Mouse (Mus musculus): ENCODE measurements around the gene Cybc1. TPM values are rescaled to one million over a fixed set of nuclear protein-coding genes. Genes with fewer than 3 reads are reported as not detected.
A peak's percentile ranks its signal among the peaks of the same experiment; 100 is the strongest.

Cybc1 gene
- polyA plus RNA-seq, 1 experiment, result 44.1 TPM

- no peak for TF ChIP-seq CTCF (IDR thresholded peaks at IDR 0.05; ENCODE audit: borderline replicate concordance, extremely low read depth, insufficient read depth, insufficient read length)
- TF ChIP-seq POLR2A (IDR thresholded peaks at IDR 0.05; ENCODE audit: borderline replicate concordance, extremely low read depth, insufficient read depth, insufficient read length, poor library complexity, severe bottlenecking), result no peak
- DNase-seq (ENCODE audit: low read depth), result no peak
Observed at GRCm38 (mm10) chr11:121203859-121204160, 25.3 kb downstream of the Cybc1 start.

GRCm38 (mm10) chr11:121201436-121202198, 27.5 kb downstream of the Cybc1 start:
- peak; percentile 47 for DNase-seq (ENCODE audit: low read depth)
- TF ChIP-seq CTCF (IDR thresholded peaks at IDR 0.05; ENCODE audit: borderline replicate concordance, extremely low read depth, insufficient read depth, insufficient read length) (peak; percentile 60; the same call in 1 of the 2 replicates), POLR2A (IDR thresholded peaks at IDR 0.05; ENCODE audit: borderline replicate concordance, extremely low read depth, insufficient read depth, insufficient read length, poor library complexity, severe bottlenecking) (no peak)

DNA sequence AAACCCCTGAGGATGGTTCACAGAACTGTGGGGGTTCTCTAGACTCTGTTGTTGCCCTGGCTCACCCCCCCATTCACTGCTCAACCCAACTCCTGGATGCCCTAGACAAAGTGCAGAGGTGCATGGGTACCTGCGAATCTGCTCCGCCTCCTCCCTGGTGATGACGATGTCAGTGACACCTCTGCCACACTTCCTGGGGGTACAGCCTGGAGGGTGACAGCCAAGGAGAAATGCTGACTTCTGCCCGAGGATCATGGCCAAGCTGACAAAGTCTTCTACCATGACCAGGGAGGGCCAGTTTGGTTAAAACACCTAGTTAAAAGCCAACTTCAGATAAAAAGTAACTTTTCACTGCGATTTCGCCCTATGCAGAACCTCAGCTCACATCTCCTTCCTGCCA, 28.3 kb downstream of the Cybc1 start:
- DNase-seq (ENCODE audit: low read depth), result no peak

DNA sequence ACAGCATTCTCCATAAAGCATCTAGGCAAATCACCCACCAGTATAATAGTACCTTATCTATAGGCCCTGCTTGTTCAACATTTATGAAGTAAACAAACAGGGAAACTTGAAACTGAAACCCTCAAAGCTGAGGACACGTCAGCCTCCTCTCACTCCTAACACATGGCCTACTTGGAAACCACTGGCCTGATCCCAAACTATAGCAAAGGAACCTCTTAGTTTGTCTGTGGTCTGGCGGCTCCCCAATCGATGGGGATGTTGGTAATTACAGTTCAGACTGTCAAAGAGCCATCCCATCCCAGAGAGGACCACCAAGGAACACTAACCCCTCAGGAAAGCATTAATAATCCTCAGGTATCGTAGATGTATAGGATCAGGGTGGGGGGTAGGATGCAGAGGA, 29.3 kb downstream of the Cybc1 start:
- DNase-seq (ENCODE audit: low read depth), result no peak
- no peak for TF ChIP-seq POLR2A (IDR thresholded peaks at IDR 0.05; ENCODE audit: borderline replicate concordance, extremely low read depth, insufficient read depth, insufficient read length, poor library complexity, severe bottlenecking)
- TF ChIP-seq CTCF (IDR thresholded peaks at IDR 0.05; ENCODE audit: borderline replicate concordance, extremely low read depth, insufficient read depth, insufficient read length), result no peak

More for the DNA sequence above, 28.3 kb downstream of the Cybc1 start:
- TF ChIP-seq POLR2A (IDR thresholded peaks at IDR 0.05; ENCODE audit: borderline replicate concordance, extremely low read depth, insufficient read depth, insufficient read length, poor library complexity, severe bottlenecking) (no peak), CTCF (IDR thresholded peaks at IDR 0.05; ENCODE audit: borderline replicate concordance, extremely low read depth, insufficient read depth, insufficient read length) (no peak)

GRCm38 (mm10) chr11:121198622-121199021, 30.5 kb downstream of the Cybc1 start:
- no peak for TF ChIP-seq CTCF (IDR thresholded peaks at IDR 0.05; ENCODE audit: borderline replicate concordance, extremely low read depth, insufficient read depth, insufficient read length)
- TF ChIP-seq POLR2A (IDR thresholded peaks at IDR 0.05; ENCODE audit: borderline replicate concordance, extremely low read depth, insufficient read depth, insufficient read length, poor library complexity, severe bottlenecking), result no peak
- DNase-seq (ENCODE audit: low read depth), result no peak

- TF ChIP-seq POLR2A (IDR thresholded peaks at IDR 0.05; ENCODE audit: borderline replicate concordance, extremely low read depth, insufficient read depth, insufficient read length, poor library complexity, severe bottlenecking) (no peak), CTCF (IDR thresholded peaks at IDR 0.05; ENCODE audit: borderline replicate concordance, extremely low read depth, insufficient read depth, insufficient read length) (no peak)
- no peak for DNase-seq (ENCODE audit: low read depth)
Observed at GRCm38 (mm10) chr11:121193415-121193814, 35.7 kb downstream of the Cybc1 start.

- no peak for DNase-seq (ENCODE audit: low read depth)
- TF ChIP-seq CTCF (IDR thresholded peaks at IDR 0.05; ENCODE audit: borderline replicate concordance, extremely low read depth, insufficient read depth, insufficient read length), result no peak
- TF ChIP-seq POLR2A (IDR thresholded peaks at IDR 0.05; ENCODE audit: borderline replicate concordance, extremely low read depth, insufficient read depth, insufficient read length, poor library complexity, severe bottlenecking), result no peak
Observed at GRCm38 (mm10) chr11:121192742-121193141, 36.4 kb downstream of the Cybc1 start.

- DNase-seq (ENCODE audit: low read depth), result no peak
- TF ChIP-seq POLR2A (IDR thresholded peaks at IDR 0.05; ENCODE audit: borderline replicate concordance, extremely low read depth, insufficient read depth, insufficient read length, poor library complexity, severe bottlenecking), result no peak
- no peak for TF ChIP-seq CTCF (IDR thresholded peaks at IDR 0.05; ENCODE audit: borderline replicate concordance, extremely low read depth, insufficient read depth, insufficient read length)
Observed at GRCm38 (mm10) chr11:121189681-121190080, 39.4 kb downstream of the Cybc1 start.

GRCm38 (mm10) chr11:121176285-121177270, 52.5 kb downstream of the Cybc1 start:
- DNase-seq (ENCODE audit: low read depth), result peak; percentile 62
- TF ChIP-seq CTCF (IDR thresholded peaks at IDR 0.05; ENCODE audit: borderline replicate concordance, extremely low read depth, insufficient read depth, insufficient read length) (peak; percentile 86), POLR2A (IDR thresholded peaks at IDR 0.05; ENCODE audit: borderline replicate concordance, extremely low read depth, insufficient read depth, insufficient read length, poor library complexity, severe bottlenecking) (no peak)

GRCm38 (mm10) chr11:121174234-121174633, 54.9 kb downstream of the Cybc1 start:
- peak; percentile 31 for DNase-seq (ENCODE audit: low read depth)
- no peak for TF ChIP-seq CTCF (IDR thresholded peaks at IDR 0.05; ENCODE audit: borderline replicate concordance, extremely low read depth, insufficient read depth, insufficient read length)

DNA sequence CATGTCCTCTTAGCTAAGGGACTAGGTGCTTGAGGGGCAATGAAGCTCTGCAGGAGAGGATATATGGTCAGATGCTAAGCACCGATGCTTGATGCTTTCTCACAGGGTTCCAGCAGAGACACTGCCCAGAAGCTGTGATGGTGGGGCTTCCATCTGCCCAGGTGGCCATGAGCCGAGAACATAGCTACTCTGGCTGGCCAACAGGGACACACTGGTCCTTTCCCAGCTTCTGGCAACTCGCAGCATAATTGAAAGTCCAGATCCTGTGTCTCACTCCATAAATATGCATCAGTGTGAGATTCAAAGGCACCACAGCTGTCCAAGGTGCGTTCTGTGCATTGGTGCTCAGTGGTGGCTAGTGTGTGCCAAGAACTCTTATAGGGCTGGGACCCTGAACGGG, 55.9 kb downstream of the Cybc1 start:
- DNase-seq (ENCODE audit: low read depth), result peak; percentile 5
- TF ChIP-seq CTCF (IDR thresholded peaks at IDR 0.05; ENCODE audit: borderline replicate concordance, extremely low read depth, insufficient read depth, insufficient read length), result no peak
- TF ChIP-seq POLR2A (IDR thresholded peaks at IDR 0.05; ENCODE audit: borderline replicate concordance, extremely low read depth, insufficient read depth, insufficient read length, poor library complexity, severe bottlenecking), result no peak

Other genes starting within 250 kb of the Cybc1 start
- 187 and 202 TPM in 2 replicates for gene Csnk1d, start 238.0 kb downstream of the Cybc1 start, polyA plus RNA-seq (2012; rRNA removed)
- 0.08 TPM in 1 of 2 replicates, not detected in the other for gene Cd7, start 189.9 kb downstream of the Cybc1 start, polyA plus RNA-seq (2012; rRNA removed)
- gene Sectm1b, start 165.8 kb downstream of the Cybc1 start, polyA plus RNA-seq (2012; rRNA removed), result not detected in 2 replicates
- 0.19 TPM in 1 of 2 replicates, not detected in the other for gene Sectm1a, start 148.1 kb downstream of the Cybc1 start, polyA plus RNA-seq (2012; rRNA removed)
- gene Tex19.2, start 110.6 kb downstream of the Cybc1 start, polyA plus RNA-seq (2012; rRNA removed), result not detected in 2 replicates
- gene Tex19.1, start 83.2 kb downstream of the Cybc1 start, polyA plus RNA-seq (2012; rRNA removed), result not detected in 2 replicates
- 0.26 and 0.30 TPM in 2 replicates for gene Uts2r, start 69.1 kb downstream of the Cybc1 start, polyA plus RNA-seq (2012; rRNA removed)
- gene Hexdc, start 24.9 kb downstream of the Cybc1 start, polyA plus RNA-seq (2012; rRNA removed), result 70.6 and 92.9 TPM in 2 replicates
- 8.4 and 11.9 TPM in 2 replicates for gene Ogfod3, start 24.6 kb downstream of the Cybc1 start, polyA plus RNA-seq (2012; rRNA removed)
- gene Narf, start 7.9 kb upstream of the Cybc1 start, polyA plus RNA-seq (2012; rRNA removed), result 75.1 and 88.5 TPM in 2 replicates
- 67.6 and 85.4 TPM in 2 replicates for gene Foxk2, start 30.7 kb upstream of the Cybc1 start, polyA plus RNA-seq (2012; rRNA removed)
- gene Wdr45b, start 125.1 kb upstream of the Cybc1 start, polyA plus RNA-seq (2012; rRNA removed), result 78.0 and 95.7 TPM in 2 replicates
- 5.5 and 5.7 TPM in 2 replicates for gene Rab40b, start 158.9 kb upstream of the Cybc1 start, polyA plus RNA-seq (2012; rRNA removed)
- gene Fn3krp, start 192.1 kb upstream of the Cybc1 start, polyA plus RNA-seq (2012; rRNA removed), result 12.1 and 15.4 TPM in 2 replicates
- 4.1 TPM in 2 replicates for gene Fn3k, start 205.6 kb upstream of the Cybc1 start, polyA plus RNA-seq (2012; rRNA removed)
- gene Tbcd, start 222.6 kb upstream of the Cybc1 start, polyA plus RNA-seq (2012; rRNA removed), result 80.9 and 84.6 TPM in 2 replicates

Data from brain, embryonic 14.5 days (tissue).